Mouse (Mus musculus) C2C12 (cell line): ENCODE results near the gene Traf5. TPM values are rescaled to one million over a fixed set of nuclear protein-coding genes. Genes with fewer than 3 reads are reported as not detected.

Experiments used
- H3K27me3 ChIP-seq: one replicate; pipeline ENCODE4 v1.6.1; 2011; ENCODE audit not compliant: control insufficient read depth, insufficient read depth, insufficient read length
- H3K36me3 ChIP-seq: one replicate; pipeline ENCODE4 v1.6.1; 2011; ENCODE audit not compliant: control insufficient read depth, insufficient read depth
- H3K4me3 ChIP-seq: one replicate; pipeline ENCODE4 v1.5.1; 2011; ENCODE audit warnings: mild to moderate bottlenecking, control low read depth; ENCODE audit not compliant: poor library complexity, insufficient read depth, severe bottlenecking
- H3K79me2 ChIP-seq: one replicate; pipeline ENCODE4 v1.6.1; 2011; ENCODE audit not compliant: control insufficient read depth, insufficient read depth
- H3K79me3 ChIP-seq: one replicate; pipeline ENCODE4 v1.6.1; 2011; ENCODE audit warnings: low read depth, control low read depth
- H3ac ChIP-seq: one replicate; pipeline ENCODE3; 2011; ENCODE audit warnings: low read depth; ENCODE audit not compliant: control insufficient read depth, insufficient read length
- CEBPB ChIP-seq: IDR thresholded peaks from one replicate; pipeline ENCODE4 v1.6.1; 2011; ENCODE audit warnings: low read depth, mild to moderate bottlenecking, control low read depth, moderate library complexity
- CTCF ChIP-seq: IDR thresholded peaks from one replicate; pipeline ENCODE4 v1.5.1; 2011; ENCODE audit not compliant: control insufficient read depth, insufficient read depth, insufficient read length
- FOSL1 ChIP-seq: IDR thresholded peaks from one replicate; pipeline ENCODE4 v1.8.0; 2011; ENCODE audit warnings: mild to moderate bottlenecking, low read length; ENCODE audit not compliant: poor library complexity, insufficient read depth, severe bottlenecking
- MAX ChIP-seq: IDR thresholded peaks from one replicate; pipeline ENCODE4 v1.6.1; 2011; ENCODE audit warnings: mild to moderate bottlenecking, control low read depth
- MYOD1 ChIP-seq: IDR thresholded peaks from one replicate; pipeline ENCODE4 v1.6.1; 2011; ENCODE audit warnings: low read depth; ENCODE audit not compliant: control insufficient read depth, insufficient read length
- MYOG ChIP-seq: IDR thresholded peaks from one replicate; pipeline ENCODE4 v1.6.1; 2011; ENCODE audit not compliant: control insufficient read depth, insufficient read length; ENCODE audit errors: extremely low read depth
- USF1 ChIP-seq: IDR thresholded peaks from one replicate; pipeline ENCODE4 v1.6.1; 2011; ENCODE audit warnings: low read depth, mild to moderate bottlenecking, control low read depth, moderate library complexity
- polyA plus RNA-seq: library from polyadenylated mRNA; unstranded; fragments of >200 nt; fragmentation: generic; extraction: Trizol; gene quantifications from one replicate; pipeline ENCODE4 v1.2.1, GENCODE M21; 2012; ENCODE audit warnings: missing spikeins

The Traf5 gene
- polyA plus RNA-seq, 1 experiment, result 20.5 TPM

GRCm38 (mm10) chr1:192089208-192090166, 2.9 kb downstream of the Traf5 start:
- TF ChIP-seq MYOD1 (no peak), FOSL1 (no peak)
- H3K79me2 ChIP-seq, result peaks cover 24% of the 10 kb centered on the region
- H3K27me3 ChIP-seq, result no peaks in the 10 kb centered on the region
- H3K4me3 ChIP-seq, result no peak overlapping the region
- H3K36me3 ChIP-seq, result no peaks in the 10 kb centered on the region
- H3ac ChIP-seq, result no peak overlapping the region
- peaks cover 6% of the 10 kb centered on the region for H3K79me3 ChIP-seq

GRCm38 (mm10) chr1:192088011-192088410, 4.3 kb downstream of the Traf5 start:
- Histone ChIP-seq H3K4me3 (no peak overlapping the region), H3K36me3 (no peaks in the 10 kb centered on the region), H3K79me3 (peaks cover 6% of the 10 kb centered on the region), H3K79me2 (peaks cover 24% of the 10 kb centered on the region), H3K27me3 (no peaks in the 10 kb centered on the region), H3ac (no peak overlapping the region)
- no peak for TF ChIP-seq CTCF
- TF ChIP-seq CEBPB, result no peak
- no peak for TF ChIP-seq MYOG
- no peak for TF ChIP-seq FOSL1
- no peak for TF ChIP-seq USF1

GRCm38 (mm10) chr1:192087098-192087497, 5.3 kb downstream of the Traf5 start:
- H3K36me3 ChIP-seq, result no peaks in the 10 kb centered on the region
- TF ChIP-seq MYOD1 (no peak), MAX (no peak), FOSL1 (no peak), MYOG (no peak), CTCF (no peak), USF1 (no peak), CEBPB (no peak)
- no peak overlapping the region for H3K4me3 ChIP-seq
- no peak overlapping the region for H3ac ChIP-seq
- H3K27me3 ChIP-seq, result no peaks in the 10 kb centered on the region
- H3K79me2 ChIP-seq, result peaks cover 24% of the 10 kb centered on the region
- H3K79me3 ChIP-seq, result peaks cover 6% of the 10 kb centered on the region

GRCm38 (mm10) chr1:192086279-192087037, 5.9 kb downstream of the Traf5 start:
- H3ac ChIP-seq, result no peak overlapping the region
- H3K79me2 ChIP-seq, result peaks cover 25% of the 10 kb centered on the region
- H3K79me3 ChIP-seq, result peaks cover 8% of the 10 kb centered on the region
- no peaks in the 10 kb centered on the region for H3K36me3 ChIP-seq
- H3K27me3 ChIP-seq, result no peaks in the 10 kb centered on the region
- H3K4me3 ChIP-seq, result no peak overlapping the region
- TF ChIP-seq MYOD1 (no peak), CTCF (no peak), FOSL1 (no peak), MYOG (no peak)

- Histone ChIP-seq H3K4me3 (no peak overlapping the region), H3ac (no peak overlapping the region), H3K36me3 (no peaks in the 10 kb centered on the region), H3K79me3 (peaks cover 11% of the 10 kb centered on the region), H3K79me2 (peaks cover 34% of the 10 kb centered on the region), H3K27me3 (no peaks in the 10 kb centered on the region)
- TF ChIP-seq CEBPB (no peak), FOSL1 (no peak), MAX (no peak), MYOD1 (no peak), MYOG (no peak), USF1 (no peak), CTCF (no peak)
Measured at GRCm38 (mm10) chr1:192085218-192085617, 7.1 kb downstream of the Traf5 start.
